Mouse (Mus musculus): ENCODE results near the gene Ctps. TPM values are rescaled to one million over a fixed set of nuclear protein-coding genes. Genes with fewer than 3 reads are reported as not detected.

The Ctps gene
- polyA plus RNA-seq, 1 experiment: 8.4 TPM

DNA sequence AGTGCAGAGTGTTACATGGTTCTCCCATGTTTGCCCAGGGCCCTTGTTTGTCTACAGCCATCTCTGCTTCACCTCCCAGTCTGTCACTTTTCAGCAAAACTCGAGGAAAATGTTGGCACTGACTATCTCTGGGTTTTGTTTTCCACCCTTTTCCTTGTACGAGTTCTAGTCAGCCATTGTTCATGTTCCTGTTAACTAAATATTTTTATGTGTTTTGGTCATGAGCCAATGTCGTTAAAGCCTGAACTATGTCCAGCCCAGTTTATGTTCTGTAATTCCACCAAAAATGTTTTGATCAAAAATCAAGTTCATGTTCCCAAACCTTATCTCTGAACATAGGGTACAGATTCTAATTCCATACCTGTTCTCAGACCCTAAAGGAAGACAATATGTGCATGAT is 1.6 kb upstream of the Ctps start:
- DNase-seq (ENCODE audit: low read depth, low spot score): no peak
- WGBS: 10% methylated on average over 3 of the region's 3 CpGs

DNA sequence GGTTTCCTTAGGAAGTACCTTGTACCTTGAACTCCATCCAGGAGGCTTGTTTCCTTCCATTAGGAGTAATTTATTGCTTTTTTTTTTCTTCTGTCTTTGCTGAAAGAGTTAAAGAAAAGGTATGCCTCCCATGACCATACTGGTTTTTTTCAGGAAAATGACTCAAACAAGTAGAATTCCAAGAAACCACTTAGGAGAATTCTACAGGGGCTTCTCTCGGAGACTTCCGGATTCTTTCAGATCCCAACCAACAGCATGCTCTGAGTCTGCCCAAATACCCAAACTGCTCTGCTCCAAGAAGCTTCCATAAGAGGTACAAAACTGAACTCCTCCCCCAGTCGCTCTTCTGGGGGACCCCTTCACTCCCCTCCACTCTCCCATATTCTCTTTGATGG is 991 bp upstream of the Ctps start:
- no peak for DNase-seq (ENCODE audit: low read depth, low spot score)
- WGBS: 52% methylated on average over 3 of the region's 3 CpGs

- WGBS: under 1% methylated on average over 27 of the region's 27 CpGs
- DNase-seq (ENCODE audit: low read depth, low spot score): no peak
Observed at GRCm38 (mm10) chr4:120570438-120571069, 478 bp upstream of the Ctps start.

DNA sequence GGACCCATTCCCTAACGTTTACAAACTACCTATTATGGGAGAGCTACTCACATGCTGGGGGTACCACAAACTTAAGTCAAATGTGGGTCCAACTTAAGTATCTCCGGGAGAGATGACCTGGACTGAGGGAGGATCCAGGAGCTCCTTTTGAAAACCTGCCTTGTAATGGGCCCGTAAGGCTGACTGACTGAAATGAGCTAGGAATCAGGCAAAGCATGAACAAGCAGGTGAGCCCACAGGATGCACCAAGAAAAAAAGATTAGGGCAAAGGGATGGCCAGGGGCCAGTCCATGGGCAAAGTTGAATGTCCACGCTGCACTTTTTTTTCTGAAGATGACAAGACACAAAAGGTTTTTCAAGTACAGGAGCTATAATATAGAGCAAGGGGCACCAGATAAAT is 1.1 kb downstream of the Ctps start:
- no peak for DNase-seq (ENCODE audit: low read depth, low spot score)
- 5% methylated on average over 4 of the region's 4 CpGs for WGBS

DNA sequence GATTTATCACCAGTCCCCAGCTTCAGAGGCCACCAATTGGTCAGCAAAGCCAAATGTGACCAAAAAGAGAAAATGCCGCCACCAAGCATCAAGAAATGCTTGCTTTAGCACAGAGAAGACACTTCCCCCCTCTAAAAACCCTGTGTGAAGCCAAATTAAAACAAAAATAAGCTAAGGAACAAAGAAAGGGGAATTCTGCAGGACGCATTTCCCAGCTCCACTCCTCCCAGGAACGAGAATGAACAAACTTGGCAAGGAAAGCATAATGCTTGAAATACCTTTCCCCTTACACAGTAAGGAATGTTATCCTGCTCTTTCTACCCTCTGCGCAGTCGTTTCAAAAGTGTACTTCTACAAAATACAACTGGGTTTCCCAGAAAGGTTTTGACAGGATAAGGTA is 2.1 kb downstream of the Ctps start:
- WGBS: 24% methylated on average over 5 of the region's 5 CpGs
- no peak for DNase-seq (ENCODE audit: low read depth, low spot score)

- WGBS: 47% methylated on average over 2 of the region's 2 CpGs
- no peak for DNase-seq (ENCODE audit: low read depth, low spot score)
Observed at GRCm38 (mm10) chr4:120565726-120566125, 4.3 kb downstream of the Ctps start.

DNA sequence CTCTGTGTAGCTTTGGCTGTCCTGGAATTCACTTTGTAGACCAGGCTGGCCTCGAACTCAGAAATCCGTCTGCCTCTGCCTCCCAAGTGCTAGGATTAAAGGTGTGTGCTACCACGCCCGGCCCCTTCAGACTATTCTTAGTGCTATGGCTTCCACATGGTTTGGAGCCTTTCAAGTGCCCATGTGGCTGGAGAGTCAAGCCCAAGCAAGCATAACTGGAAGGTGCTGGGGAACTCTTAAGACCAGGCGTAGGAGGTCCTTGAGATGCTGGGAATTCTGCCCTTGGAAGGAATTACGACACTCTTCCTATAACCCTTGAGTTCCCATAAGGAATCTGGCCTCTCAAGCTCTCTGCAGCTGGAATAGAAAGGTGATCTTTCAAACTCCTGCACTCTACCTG is 13.5 kb downstream of the Ctps start:
- no peak for DNase-seq (ENCODE audit: low read depth, low spot score)
- 86% methylated on average over 6 of the region's 6 CpGs for WGBS

DNA sequence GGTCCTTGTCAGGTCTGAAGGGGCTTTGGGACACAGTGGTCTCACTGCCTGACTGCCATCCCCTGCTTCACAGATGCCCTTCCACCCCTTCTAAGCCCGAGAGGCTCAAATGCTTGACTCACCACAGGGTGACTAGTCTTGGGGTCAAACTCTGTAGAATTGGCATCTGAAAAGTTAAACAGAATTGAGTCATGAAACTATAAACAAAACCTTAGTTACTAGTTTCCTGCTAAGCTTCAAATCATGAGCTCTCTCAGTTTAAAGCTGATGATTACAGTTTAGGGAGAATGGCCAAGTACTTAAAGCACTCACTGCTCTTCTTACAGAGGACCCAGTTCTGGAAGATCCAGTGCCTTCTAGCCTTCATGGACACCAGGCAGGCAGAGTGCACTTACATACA is 25.2 kb downstream of the Ctps start:
- 54% methylated on average over 1 of the region's 1 CpGs for WGBS
- DNase-seq (ENCODE audit: low read depth, low spot score): no peak

GRCm38 (mm10) chr4:120538664-120539063 is 31.4 kb downstream of the Ctps start:
- WGBS: 97% methylated on average over 10 of the region's 10 CpGs
- DNase-seq (ENCODE audit: low read depth, low spot score): no peak

DNA sequence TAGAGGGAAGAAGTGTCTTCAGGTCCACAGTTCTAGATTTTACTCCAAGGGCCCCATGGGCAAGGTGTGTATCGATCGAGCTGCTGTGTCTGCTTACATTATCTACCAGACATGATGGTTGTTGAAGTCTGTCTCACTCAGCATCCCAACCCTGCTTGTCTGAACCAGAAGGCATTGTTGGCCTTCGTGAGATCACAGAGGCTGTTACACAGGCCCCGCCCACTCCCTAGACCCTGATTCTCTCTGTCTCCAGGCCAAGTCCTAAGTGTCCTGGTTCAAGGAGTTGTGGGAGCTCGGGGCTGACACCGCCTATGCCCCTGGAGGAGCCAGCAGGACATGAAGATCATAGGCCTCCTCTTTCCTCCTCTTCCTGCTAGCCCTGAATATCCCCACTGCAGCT is 38.1 kb downstream of the Ctps start, which contains the start of gene Slfnl1:
TSS of gene Slfnl1 (plus strand) at position 246 of the 400 bp plus-strand sequence.
- DNase-seq (ENCODE audit: low read depth, low spot score): no peak
- WGBS: 77% methylated on average over 6 of the region's 6 CpGs

- no peak for DNase-seq (ENCODE audit: low read depth, low spot score)
- 80% methylated on average over 9 of the region's 9 CpGs for WGBS
Observed at GRCm38 (mm10) chr4:120528171-120528570, 41.9 kb downstream of the Ctps start.

DNA sequence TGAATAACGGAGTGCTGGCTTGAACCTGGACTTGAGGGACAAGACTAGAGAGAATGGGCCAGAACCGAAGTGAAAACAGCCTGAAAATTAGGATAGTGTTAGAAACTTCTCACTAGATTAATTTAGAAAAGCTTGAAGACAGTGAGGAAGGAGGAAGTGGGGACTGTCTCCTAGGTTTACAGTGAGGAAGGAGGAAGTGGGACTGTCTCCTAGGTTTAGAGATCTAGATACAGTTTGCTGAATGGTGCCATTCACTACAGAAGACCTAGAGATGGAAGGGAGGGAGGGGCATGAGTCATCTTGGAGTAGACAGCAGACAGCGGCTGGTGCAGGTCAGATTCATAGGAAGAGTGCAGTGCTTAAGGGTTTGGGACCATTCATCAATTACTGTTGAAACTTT is 47.0 kb downstream of the Ctps start:
- WGBS: 80% methylated on average over 3 of the region's 3 CpGs
- no peak for DNase-seq (ENCODE audit: low read depth, low spot score)

GRCm38 (mm10) chr4:120522351-120522750 is 47.7 kb downstream of the Ctps start:
- WGBS: 83% methylated on average over 4 of the region's 4 CpGs
- DNase-seq (ENCODE audit: low read depth, low spot score): no peak

DNA sequence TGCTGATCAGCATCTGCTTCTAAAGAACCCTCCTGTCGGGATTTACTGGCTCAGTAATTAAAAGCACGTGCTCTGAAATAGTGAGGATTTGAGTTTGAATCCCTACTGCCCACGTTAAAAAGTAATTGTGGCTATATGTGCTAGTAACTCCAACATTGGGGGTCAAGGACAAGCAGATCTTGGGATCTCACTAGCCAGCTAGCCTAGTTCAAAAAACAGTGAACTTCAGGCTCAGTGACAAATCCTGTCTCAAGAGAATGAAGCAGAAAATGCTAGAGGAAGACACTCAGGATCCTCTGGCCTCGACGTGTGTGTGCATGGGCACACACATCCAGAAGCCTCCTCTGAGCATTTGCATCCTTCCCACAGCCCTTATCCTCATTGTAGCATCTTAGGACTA is 48.3 kb downstream of the Ctps start:
- DNase-seq (ENCODE audit: low read depth, low spot score): no peak
- WGBS: 89% methylated on average over 5 of the region's 5 CpGs

DNA sequence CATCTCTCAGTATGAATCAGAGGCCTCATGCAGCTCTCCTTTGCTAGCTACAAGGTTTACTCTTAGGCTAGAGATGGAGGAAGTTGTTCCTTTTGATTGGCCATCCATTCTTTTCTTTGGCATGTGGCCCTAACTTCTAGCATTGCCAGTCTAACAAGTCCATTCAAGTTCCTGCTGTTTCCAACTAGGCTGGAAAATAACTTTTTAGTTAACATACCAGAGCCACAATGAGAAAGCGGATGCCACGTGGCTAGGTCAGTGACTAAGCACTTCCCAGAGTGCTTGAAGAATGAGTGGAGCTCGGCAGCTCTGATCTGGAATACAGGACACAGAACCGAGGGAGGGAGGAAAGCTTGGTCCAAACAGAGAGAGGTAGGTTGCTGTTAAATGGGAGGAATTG is 52.7 kb downstream of the Ctps start:
- 23% methylated on average over 4 of the region's 4 CpGs for WGBS
- DNase-seq (ENCODE audit: low read depth, low spot score): peak; percentile 79

GRCm38 (mm10) chr4:120516907-120517306 is 53.2 kb downstream of the Ctps start:
- no peak for DNase-seq (ENCODE audit: low read depth, low spot score)
- WGBS: 39% methylated on average over 7 of the region's 7 CpGs

GRCm38 (mm10) chr4:120516491-120516890 is 53.6 kb downstream of the Ctps start:
- DNase-seq (ENCODE audit: low read depth, low spot score): peak; percentile 95
- WGBS: 32% methylated on average over 7 of the region's 7 CpGs

DNA sequence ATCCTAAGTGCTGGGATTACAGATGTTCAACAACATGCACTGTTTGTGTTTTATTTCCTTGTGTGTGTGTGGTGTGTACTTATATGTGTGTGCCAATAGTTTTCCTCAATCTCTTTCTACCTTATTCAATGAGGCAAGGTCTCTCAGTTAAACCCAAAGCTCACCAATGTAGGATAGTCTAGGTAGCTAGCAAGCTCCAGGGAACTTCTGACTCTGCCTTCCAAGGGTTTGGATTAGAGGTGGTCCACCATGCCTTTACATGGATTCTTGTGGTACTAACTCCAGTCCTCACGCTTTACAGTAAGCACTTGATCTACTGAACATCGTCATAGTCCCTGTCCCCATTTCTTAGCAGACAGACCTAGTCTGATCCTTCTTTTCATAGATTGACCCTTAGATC is 55.7 kb downstream of the Ctps start:
- WGBS: 94% methylated on average over 2 of the region's 2 CpGs
- DNase-seq (ENCODE audit: low read depth, low spot score): no peak

GRCm38 (mm10) chr4:120511203-120511602 is 58.9 kb downstream of the Ctps start:
- no peak for DNase-seq (ENCODE audit: low read depth, low spot score)
- WGBS: 96% methylated on average over 4 of the region's 4 CpGs

GRCm38 (mm10) chr4:120506955-120507354 is 63.1 kb downstream of the Ctps start:
- no peak for DNase-seq (ENCODE audit: low read depth, low spot score)
- WGBS: 71% methylated on average over 1 of the region's 1 CpGs

Measured in large intestine, adult 2 months (tissue).